Mouse (Mus musculus) spleen, adult 2 months (tissue): ENCODE data around the gene Rnf207.

ENCODE experiments used
- CTCF ChIP-seq: fragments of 200-500 bp; IDR thresholded peaks from 2 replicates; pipeline ENCODE4 v1.5.1; 2011; ENCODE audit warnings: mild to moderate bottlenecking, inconsistent platforms; ENCODE audit not compliant: insufficient read depth, insufficient read length, insufficient replicate concordance; ENCODE audit errors: extremely low read depth
- POLR2A ChIP-seq: fragments of 200-500 bp; IDR thresholded peaks from 2 replicates; pipeline ENCODE4 v1.6.1; 2011; ENCODE audit warnings: low read depth, low read length, inconsistent platforms

DNA sequence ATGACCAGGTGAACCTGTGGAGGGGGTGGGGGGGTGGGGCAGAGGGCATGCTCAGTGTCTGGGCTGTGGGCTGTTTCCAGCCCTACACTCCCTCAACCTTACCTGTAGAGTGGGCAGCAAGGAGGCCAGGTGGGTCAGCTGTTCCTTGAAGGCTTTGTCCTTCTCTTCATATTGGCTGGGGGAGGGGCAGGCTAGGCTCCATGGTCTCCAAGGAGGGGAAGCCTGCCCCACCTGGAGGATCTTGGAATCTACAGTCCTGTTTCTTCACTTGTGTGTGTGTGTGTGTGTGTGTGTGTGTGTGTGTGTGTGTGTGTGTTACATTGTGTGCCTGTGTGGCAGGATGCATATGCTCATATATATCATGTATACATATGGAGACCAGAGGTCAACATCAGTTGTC lies 4.9 kb downstream of the Rnf207 start:
- TF ChIP-seq CTCF (no peak), POLR2A (no peak)
